Mouse (Mus musculus): ENCODE data around the gene Crybg2. TPM values are rescaled to one million over a fixed set of nuclear protein-coding genes. Genes with fewer than 3 reads are reported as not detected.

Crybg2 gene
- total and polyA plus RNA-seq, 2 experiments from 2014 or later = 4.5 to 8.4 TPM

- no peak for ATAC-seq (ENCODE audit: low FRiP score)
- 79% methylated on average over 14 of the region's 14 CpGs for WGBS
Observed at GRCm38 (mm10) chr4:134118126-134118800, 57.6 kb downstream of the Crybg2 start.

GRCm38 (mm10) chr4:134119042-134119441 is 58.4 kb downstream of the Crybg2 start:
- no peak for DNase-seq (ENCODE audit: low spot score)
- Histone ChIP-seq H3K4me3 (ENCODE audit: low read depth, low read length) (no peak overlapping the region), H3K36me3 (ENCODE audit: insufficient read depth, low read length) (no peaks in the 10 kb centered on the region), H3K9me3 (ENCODE audit: low read length) (no peaks in the 10 kb centered on the region), H3K27me3 (ENCODE audit: insufficient read depth, low read length) (no peaks in the 10 kb centered on the region), H3K27ac (ENCODE audit: low read depth, low read length) (no peak overlapping the region), H3K4me2 (ENCODE audit: low read depth, low read length, poor library complexity, severe bottlenecking) (no peak overlapping the region), H3K4me1 (ENCODE audit: insufficient read depth, low read length) (no peaks in the 10 kb centered on the region), H3K9ac (replicated peaks; ENCODE audit: low read length, poor library complexity, severe bottlenecking) (no peak overlapping the region; the same call in 1 of the 2 replicates)
- no peak for TF ChIP-seq CTCF (IDR thresholded peaks at IDR 0.05)
- ATAC-seq (ENCODE audit: low FRiP score) = no peak
- WGBS = 68% methylated on average over 5 of the region's 5 CpGs

More at GRCm38 (mm10) chr4:134118126-134118800, 57.6 kb downstream of the Crybg2 start:
- no peak for TF ChIP-seq CTCF (IDR thresholded peaks at IDR 0.05)
- no peak for DNase-seq (ENCODE audit: low spot score)
- Histone ChIP-seq H3K9ac (replicated peaks; ENCODE audit: low read length, poor library complexity, severe bottlenecking) (no peak overlapping the region), H3K4me2 (ENCODE audit: low read depth, low read length, poor library complexity, severe bottlenecking) (no peak overlapping the region), H3K4me3 (ENCODE audit: low read depth, low read length) (no peak overlapping the region), H3K4me1 (ENCODE audit: insufficient read depth, low read length) (no peaks in the 10 kb centered on the region), H3K27ac (ENCODE audit: low read depth, low read length) (no peak overlapping the region), H3K9me3 (ENCODE audit: low read length) (no peaks in the 10 kb centered on the region), H3K27me3 (ENCODE audit: insufficient read depth, low read length) (no peaks in the 10 kb centered on the region), H3K36me3 (ENCODE audit: insufficient read depth, low read length) (no peaks in the 10 kb centered on the region)

GRCm38 (mm10) chr4:134119644-134120043 is 59.0 kb downstream of the Crybg2 start:
- H3K9ac ChIP-seq (replicated peaks; ENCODE audit: low read length, poor library complexity, severe bottlenecking) = no peak overlapping the region
- ATAC-seq (ENCODE audit: low FRiP score) (no peak), DNase-seq (ENCODE audit: low spot score) (no peak)
- H3K36me3 ChIP-seq (ENCODE audit: insufficient read depth, low read length) = no peaks in the 10 kb centered on the region
- no peaks in the 10 kb centered on the region for H3K4me1 ChIP-seq (ENCODE audit: insufficient read depth, low read length)
- 64% methylated on average over 9 of the region's 9 CpGs for WGBS
- no peaks in the 10 kb centered on the region for H3K9me3 ChIP-seq (ENCODE audit: low read length)
- TF ChIP-seq CTCF (IDR thresholded peaks at IDR 0.05) = peak; percentile 48
- no peak overlapping the region for H3K27ac ChIP-seq (ENCODE audit: low read depth, low read length)
- H3K4me3 ChIP-seq (ENCODE audit: low read depth, low read length) = no peak overlapping the region
- no peak overlapping the region for H3K4me2 ChIP-seq (ENCODE audit: low read depth, low read length, poor library complexity, severe bottlenecking)
- no peaks in the 10 kb centered on the region for H3K27me3 ChIP-seq (ENCODE audit: insufficient read depth, low read length)

DNA sequence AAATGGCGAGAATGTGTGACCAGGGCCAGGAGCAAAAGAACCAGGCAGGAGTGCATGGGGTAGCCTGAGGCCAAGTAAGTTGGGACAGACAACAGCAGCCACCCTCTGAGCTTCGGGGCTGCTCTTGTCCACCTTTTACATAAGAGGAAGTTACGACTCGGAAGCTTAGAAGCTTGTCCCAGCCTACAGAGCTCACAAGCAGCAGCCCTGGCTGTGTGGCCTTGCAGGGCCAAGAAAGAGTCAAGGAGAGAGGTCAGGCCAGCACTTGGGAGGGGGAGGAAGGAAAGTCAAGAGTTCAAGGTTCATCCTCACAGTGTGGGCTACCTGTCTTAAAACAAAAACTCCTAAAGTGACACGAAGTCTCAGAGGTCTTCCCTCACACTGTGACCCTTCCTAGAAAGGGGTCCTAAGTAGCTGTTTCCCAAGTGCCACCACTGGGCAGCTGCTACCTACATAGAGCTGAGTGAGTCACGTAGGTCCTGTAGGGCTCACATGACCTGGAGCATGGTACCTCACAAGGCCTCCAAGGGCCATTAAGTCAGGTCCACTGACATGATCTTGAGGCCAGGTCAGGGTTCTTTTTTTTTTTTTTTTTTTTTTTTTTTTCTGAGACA is 59.7 kb downstream of the Crybg2 start:
- no peak overlapping the region for H3K4me3 ChIP-seq (ENCODE audit: low read depth, low read length)
- H3K4me1 ChIP-seq (ENCODE audit: insufficient read depth, low read length) = no peaks in the 10 kb centered on the region
- no peaks in the 10 kb centered on the region for H3K27me3 ChIP-seq (ENCODE audit: insufficient read depth, low read length)
- ATAC-seq (ENCODE audit: low FRiP score) = no peak
- TF ChIP-seq CTCF (IDR thresholded peaks at IDR 0.05) = no peak
- 81% methylated on average over 6 of the region's 6 CpGs for WGBS
- H3K36me3 ChIP-seq (ENCODE audit: insufficient read depth, low read length) = no peaks in the 10 kb centered on the region
- no peak overlapping the region for H3K9ac ChIP-seq (replicated peaks; ENCODE audit: low read length, poor library complexity, severe bottlenecking)
- H3K4me2 ChIP-seq (ENCODE audit: low read depth, low read length, poor library complexity, severe bottlenecking) = no peak overlapping the region
- no peak overlapping the region for H3K27ac ChIP-seq (ENCODE audit: low read depth, low read length)
- no peak for DNase-seq (ENCODE audit: low spot score)
- H3K9me3 ChIP-seq (ENCODE audit: low read length) = no peaks in the 10 kb centered on the region

- H3K4me1 ChIP-seq (ENCODE audit: insufficient read depth, low read length) = no peaks in the 10 kb centered on the region
- no peak overlapping the region for H3K4me3 ChIP-seq (ENCODE audit: low read depth, low read length)
- H3K36me3 ChIP-seq (ENCODE audit: insufficient read depth, low read length) = no peaks in the 10 kb centered on the region
- no peaks in the 10 kb centered on the region for H3K27me3 ChIP-seq (ENCODE audit: insufficient read depth, low read length)
- WGBS = 81% methylated on average over 4 of the region's 4 CpGs
- no peak for TF ChIP-seq CTCF (IDR thresholded peaks at IDR 0.05)
- H3K9ac ChIP-seq (replicated peaks; ENCODE audit: low read length, poor library complexity, severe bottlenecking) = no peak overlapping the region
- H3K4me2 ChIP-seq (ENCODE audit: low read depth, low read length, poor library complexity, severe bottlenecking) = no peak overlapping the region
- H3K9me3 ChIP-seq (ENCODE audit: low read length) = no peaks in the 10 kb centered on the region
- H3K27ac ChIP-seq (ENCODE audit: low read depth, low read length) = no peak overlapping the region
- DNase-seq (ENCODE audit: low spot score) = no peak
- no peak for ATAC-seq (ENCODE audit: low FRiP score)
Observed at GRCm38 (mm10) chr4:134120916-134121315, 60.3 kb downstream of the Crybg2 start.

GRCm38 (mm10) chr4:134121571-134121970 is 61.0 kb downstream of the Crybg2 start:
- no peak for DNase-seq (ENCODE audit: low spot score)

More at GRCm38 (mm10) chr4:134121571-134121970, 61.0 kb downstream of the Crybg2 start:
- H3K4me3 ChIP-seq (ENCODE audit: low read depth, low read length) = no peak overlapping the region
- no peaks in the 10 kb centered on the region for H3K4me1 ChIP-seq (ENCODE audit: insufficient read depth, low read length)
- WGBS = 46% methylated on average over 4 of the region's 4 CpGs
- H3K27ac ChIP-seq (ENCODE audit: low read depth, low read length) = no peak overlapping the region
- H3K9me3 ChIP-seq (ENCODE audit: low read length) = no peaks in the 10 kb centered on the region
- H3K27me3 ChIP-seq (ENCODE audit: insufficient read depth, low read length) = no peaks in the 10 kb centered on the region
- TF ChIP-seq CTCF (IDR thresholded peaks at IDR 0.05) = no peak
- H3K36me3 ChIP-seq (ENCODE audit: insufficient read depth, low read length) = 0 out of 2 replicates have a peak, but pooled peaks cover 1% of the 10 kb centered on the region
- no peak for ATAC-seq (ENCODE audit: low FRiP score)
- H3K9ac ChIP-seq (replicated peaks; ENCODE audit: low read length, poor library complexity, severe bottlenecking) = no peak overlapping the region
- no peak overlapping the region for H3K4me2 ChIP-seq (ENCODE audit: low read depth, low read length, poor library complexity, severe bottlenecking)
